Mouse (Mus musculus) megakaryocyte progenitor cell, adult 5-6 weeks (primary cell): ENCODE measurements around the gene Tmem30c. TPM values are rescaled to one million over a fixed set of nuclear protein-coding genes. Genes with fewer than 3 reads are reported as not detected.

Experiments used
- ATAC-seq: replicated peaks from 2 replicates; pipeline ENCODE4 v1.8.0; 2016; ENCODE audit warnings: mild to moderate bottlenecking, moderate TSS enrichment, inconsistent platforms; ENCODE audit not compliant: poor library complexity
- total RNA-seq, 2 experiments: library from RNA; stranded (forward) in 1 of 2; stranded (reverse) in 1 of 2; fragments of 157-497, 149-512 nt in 1 of 2; fragments of 200-1000 nt in 1 of 2; gene quantifications; 2 replicates each; pipeline versions ENCODE4 v1.2.3 to v1.2.4; 2015 to 2017

The Tmem30c gene
- total RNA-seq (2015), result 0.20 TPM in 1 of 2 replicates, not detected in the other
- not detected in 2 replicates for total RNA-seq (2017)

- no peak for ATAC-seq
Measured at GRCm38 (mm10) chr16:57292765-57293164, at the start of gene Tmem30c. TSS of gene Tmem30c (minus strand) at chr16:57292865.

GRCm38 (mm10) chr16:57340613-57340898, 47.9 kb upstream of the Tmem30c start:
- no peak for ATAC-seq

- ATAC-seq, result no peak
Measured at GRCm38 (mm10) chr16:57339765-57340612, 47.3 kb upstream of the Tmem30c start.

GRCm38 (mm10) chr16:57336770-57337423, 44.2 kb upstream of the Tmem30c start:
- peak; percentile 95 for ATAC-seq

GRCm38 (mm10) chr16:57332301-57332700, 39.6 kb upstream of the Tmem30c start:
- no peak for ATAC-seq

GRCm38 (mm10) chr16:57330111-57330510, 37.4 kb upstream of the Tmem30c start:
- ATAC-seq, result no peak

GRCm38 (mm10) chr16:57329028-57329427, 36.4 kb upstream of the Tmem30c start:
- ATAC-seq, result no peak

GRCm38 (mm10) chr16:57326996-57327395, 34.3 kb upstream of the Tmem30c start:
- ATAC-seq, result no peak

- no peak for ATAC-seq
Measured at GRCm38 (mm10) chr16:57319284-57320124, 26.8 kb upstream of the Tmem30c start.

GRCm38 (mm10) chr16:57318637-57319125, 26.0 kb upstream of the Tmem30c start:
- no peak for ATAC-seq

- ATAC-seq, result no peak
Measured at GRCm38 (mm10) chr16:57317882-57318636, 25.4 kb upstream of the Tmem30c start.

- ATAC-seq, result peak; percentile 90
Measured at GRCm38 (mm10) chr16:57317127-57317526, 24.5 kb upstream of the Tmem30c start.

GRCm38 (mm10) chr16:57315026-57315425, 22.4 kb upstream of the Tmem30c start:
- ATAC-seq, result no peak

- ATAC-seq, result no peak
Measured at GRCm38 (mm10) chr16:57314236-57314635, 21.6 kb upstream of the Tmem30c start.

GRCm38 (mm10) chr16:57313487-57313886, 20.8 kb upstream of the Tmem30c start:
- no peak for ATAC-seq

- ATAC-seq, result no peak
Measured at GRCm38 (mm10) chr16:57312130-57312529, 19.5 kb upstream of the Tmem30c start.

- no peak for ATAC-seq
Measured at GRCm38 (mm10) chr16:57305463-57305862, 12.8 kb upstream of the Tmem30c start.

GRCm38 (mm10) chr16:57303716-57304115, 11.1 kb upstream of the Tmem30c start:
- ATAC-seq, result no peak

GRCm38 (mm10) chr16:57302792-57303698, 10.4 kb upstream of the Tmem30c start:
- ATAC-seq, result no peak
